Mouse (Mus musculus): ENCODE data around the gene Sri. TPM values are rescaled to one million over a fixed set of nuclear protein-coding genes. Genes with fewer than 3 reads are reported as not detected.

Gene Sri
- polyA plus RNA-seq, 1 experiment from 2014 or later = 140 TPM

- Histone ChIP-seq H3K27ac (replicated peaks) (no peak overlapping the region), H3K4me3 (no peak overlapping the region), H3K9ac (replicated peaks) (no peak overlapping the region), H3K4me2 (replicated peaks) (no peak overlapping the region), H3K4me1 (peaks cover 4% of the 10 kb centered on the region; the same call in 1 of the 2 replicates), H3K36me3 (peaks cover 37% of the 10 kb centered on the region), H3K9me3 (no peaks in the 10 kb centered on the region), H3K27me3 (no peaks in the 10 kb centered on the region)
- 89% methylated on average over 2 of the region's 2 CpGs for WGBS
- ATAC-seq (replicated peaks) = no peak
Observed at GRCm38 (mm10) chr5:8062469-8062868, 16.6 kb downstream of the Sri start.

GRCm38 (mm10) chr5:8063207-8063606 is 17.3 kb downstream of the Sri start:
- Histone ChIP-seq H3K27ac (replicated peaks) (no peak overlapping the region), H3K4me2 (replicated peaks) (no peak overlapping the region), H3K4me3 (no peak overlapping the region), H3K27me3 (no peaks in the 10 kb centered on the region), H3K36me3 (peaks cover 37% of the 10 kb centered on the region), H3K9ac (replicated peaks) (no peak overlapping the region), H3K4me1 (0 out of 2 replicates have a peak, but pooled peaks cover under 1% of the 10 kb centered on the region), H3K9me3 (no peaks in the 10 kb centered on the region)
- ATAC-seq (replicated peaks) = no peak
- 73% methylated on average over 6 of the region's 6 CpGs for WGBS

- Histone ChIP-seq H3K4me2 (replicated peaks) (no peak overlapping the region), H3K27me3 (no peaks in the 10 kb centered on the region), H3K4me3 (no peak overlapping the region), H3K27ac (replicated peaks) (no peak overlapping the region), H3K36me3 (peaks cover 7% of the 10 kb centered on the region; the same call in 1 of the 2 replicates), H3K4me1 (no peaks in the 10 kb centered on the region), H3K9ac (replicated peaks) (no peak overlapping the region), H3K9me3 (no peaks in the 10 kb centered on the region)
- ATAC-seq (replicated peaks) = no peak
- 93% methylated on average over 9 of the region's 9 CpGs for WGBS
Observed at GRCm38 (mm10) chr5:8073406-8073805, 27.5 kb downstream of the Sri start.

GRCm38 (mm10) chr5:8073901-8074561 is 28.2 kb downstream of the Sri start:
- H3K27me3 ChIP-seq = no peaks in the 10 kb centered on the region
- H3K4me3 ChIP-seq = no peak overlapping the region
- no peaks in the 10 kb centered on the region for H3K9me3 ChIP-seq
- H3K4me2 ChIP-seq (replicated peaks) = no peak overlapping the region
- H3K9ac ChIP-seq (replicated peaks) = no peak overlapping the region
- 89% methylated on average over 9 of the region's 9 CpGs for WGBS
- H3K36me3 ChIP-seq = peaks cover 7% of the 10 kb centered on the region; the same call in 1 of the 2 replicates
- 0 out of 2 replicates have a peak, but pooled peaks have one; percentile 12 for ATAC-seq (replicated peaks)
- no peak overlapping the region for H3K27ac ChIP-seq (replicated peaks)
- no peaks in the 10 kb centered on the region for H3K4me1 ChIP-seq

GRCm38 (mm10) chr5:8077481-8077880 is 31.6 kb downstream of the Sri start:
- Histone ChIP-seq H3K9ac (replicated peaks) (no peak overlapping the region), H3K27ac (replicated peaks) (no peak overlapping the region), H3K4me1 (no peaks in the 10 kb centered on the region), H3K36me3 (peaks cover 6% of the 10 kb centered on the region; the same call in 1 of the 2 replicates), H3K4me3 (no peak overlapping the region), H3K9me3 (no peaks in the 10 kb centered on the region), H3K27me3 (no peaks in the 10 kb centered on the region), H3K4me2 (replicated peaks) (no peak overlapping the region)
- 91% methylated on average over 8 of the region's 8 CpGs for WGBS
- ATAC-seq (replicated peaks) = no peak

GRCm38 (mm10) chr5:8082800-8083509 is 37.1 kb downstream of the Sri start:
- no peaks in the 10 kb centered on the region for H3K4me1 ChIP-seq
- 77% methylated on average over 20 of the region's 20 CpGs for WGBS
- no peak overlapping the region for H3K27ac ChIP-seq (replicated peaks)
- H3K4me2 ChIP-seq (replicated peaks) = no peak overlapping the region
- no peaks in the 10 kb centered on the region for H3K9me3 ChIP-seq
- H3K9ac ChIP-seq (replicated peaks) = no peak overlapping the region
- no peak overlapping the region for H3K4me3 ChIP-seq
- H3K27me3 ChIP-seq = no peaks in the 10 kb centered on the region
- no peaks in the 10 kb centered on the region for H3K36me3 ChIP-seq
- ATAC-seq (replicated peaks) = no peak

GRCm38 (mm10) chr5:8085661-8086060 is 39.8 kb downstream of the Sri start:
- Histone ChIP-seq H3K4me2 (replicated peaks) (no peak overlapping the region), H3K9ac (replicated peaks) (no peak overlapping the region), H3K4me1 (no peaks in the 10 kb centered on the region), H3K27me3 (no peaks in the 10 kb centered on the region), H3K36me3 (no peaks in the 10 kb centered on the region), H3K27ac (replicated peaks) (no peak overlapping the region), H3K9me3 (no peaks in the 10 kb centered on the region), H3K4me3 (no peak overlapping the region)
- WGBS = 93% methylated on average over 3 of the region's 3 CpGs
- ATAC-seq (replicated peaks) = no peak

- H3K4me2 ChIP-seq (replicated peaks) = no peak overlapping the region
- H3K27me3 ChIP-seq = no peaks in the 10 kb centered on the region
- H3K36me3 ChIP-seq = no peaks in the 10 kb centered on the region
- H3K27ac ChIP-seq (replicated peaks) = no peak overlapping the region
- 78% methylated on average over 3 of the region's 3 CpGs for WGBS
- H3K9me3 ChIP-seq = no peaks in the 10 kb centered on the region
- no peak for ATAC-seq (replicated peaks)
- no peaks in the 10 kb centered on the region for H3K4me1 ChIP-seq
- no peak overlapping the region for H3K9ac ChIP-seq (replicated peaks)
- H3K4me3 ChIP-seq = no peak overlapping the region
Observed at GRCm38 (mm10) chr5:8088147-8088546, 42.3 kb downstream of the Sri start.

GRCm38 (mm10) chr5:8094921-8095320 is 49.0 kb downstream of the Sri start:
- Histone ChIP-seq H3K27ac (replicated peaks) (no peak overlapping the region), H3K4me2 (replicated peaks) (no peak overlapping the region), H3K27me3 (no peaks in the 10 kb centered on the region), H3K9ac (replicated peaks) (no peak overlapping the region), H3K36me3 (no peaks in the 10 kb centered on the region), H3K4me1 (no peaks in the 10 kb centered on the region), H3K4me3 (no peak overlapping the region), H3K9me3 (no peaks in the 10 kb centered on the region)
- WGBS = 82% methylated on average over 5 of the region's 5 CpGs
- no peak for ATAC-seq (replicated peaks)

GRCm38 (mm10) chr5:8095689-8096088 is 49.8 kb downstream of the Sri start:
- Histone ChIP-seq H3K27ac (replicated peaks) (no peak overlapping the region), H3K9me3 (no peaks in the 10 kb centered on the region), H3K4me1 (no peaks in the 10 kb centered on the region), H3K36me3 (no peaks in the 10 kb centered on the region), H3K4me2 (replicated peaks) (no peak overlapping the region), H3K4me3 (no peak overlapping the region), H3K27me3 (no peaks in the 10 kb centered on the region), H3K9ac (replicated peaks) (no peak overlapping the region)
- ATAC-seq (replicated peaks) = no peak
- 96% methylated on average over 1 of the region's 1 CpGs for WGBS

- no peak overlapping the region for H3K27ac ChIP-seq (replicated peaks)
- H3K36me3 ChIP-seq = no peaks in the 10 kb centered on the region
- no peak overlapping the region for H3K9ac ChIP-seq (replicated peaks)
- no peak overlapping the region for H3K4me2 ChIP-seq (replicated peaks)
- H3K4me3 ChIP-seq = no peak overlapping the region
- ATAC-seq (replicated peaks) = no peak
- no peaks in the 10 kb centered on the region for H3K27me3 ChIP-seq
- no peaks in the 10 kb centered on the region for H3K9me3 ChIP-seq
- H3K4me1 ChIP-seq = peaks cover 4% of the 10 kb centered on the region
- WGBS = 95% methylated on average over 3 of the region's 3 CpGs
Observed at GRCm38 (mm10) chr5:8111691-8112090, 65.8 kb downstream of the Sri start.

GRCm38 (mm10) chr5:8112246-8112645 is 66.4 kb downstream of the Sri start:
- no peak overlapping the region for H3K27ac ChIP-seq (replicated peaks)
- ATAC-seq (replicated peaks) = no peak
- no peak overlapping the region for H3K4me2 ChIP-seq (replicated peaks)
- H3K9me3 ChIP-seq = no peaks in the 10 kb centered on the region
- H3K4me3 ChIP-seq = no peak overlapping the region
- H3K9ac ChIP-seq (replicated peaks) = no peak overlapping the region
- 84% methylated on average over 5 of the region's 5 CpGs for WGBS
- peaks cover 5% of the 10 kb centered on the region for H3K4me1 ChIP-seq
- H3K27me3 ChIP-seq = no peaks in the 10 kb centered on the region
- no peaks in the 10 kb centered on the region for H3K36me3 ChIP-seq
